Mouse (Mus musculus) heart, adult 11 months (tissue): Measurements from ENCODE around the gene Sun1.

Experiments
- DNase-seq: peaks from one replicate; pipeline ENCODE4 v3.0.0; 2022

The Sun1 gene

DNA sequence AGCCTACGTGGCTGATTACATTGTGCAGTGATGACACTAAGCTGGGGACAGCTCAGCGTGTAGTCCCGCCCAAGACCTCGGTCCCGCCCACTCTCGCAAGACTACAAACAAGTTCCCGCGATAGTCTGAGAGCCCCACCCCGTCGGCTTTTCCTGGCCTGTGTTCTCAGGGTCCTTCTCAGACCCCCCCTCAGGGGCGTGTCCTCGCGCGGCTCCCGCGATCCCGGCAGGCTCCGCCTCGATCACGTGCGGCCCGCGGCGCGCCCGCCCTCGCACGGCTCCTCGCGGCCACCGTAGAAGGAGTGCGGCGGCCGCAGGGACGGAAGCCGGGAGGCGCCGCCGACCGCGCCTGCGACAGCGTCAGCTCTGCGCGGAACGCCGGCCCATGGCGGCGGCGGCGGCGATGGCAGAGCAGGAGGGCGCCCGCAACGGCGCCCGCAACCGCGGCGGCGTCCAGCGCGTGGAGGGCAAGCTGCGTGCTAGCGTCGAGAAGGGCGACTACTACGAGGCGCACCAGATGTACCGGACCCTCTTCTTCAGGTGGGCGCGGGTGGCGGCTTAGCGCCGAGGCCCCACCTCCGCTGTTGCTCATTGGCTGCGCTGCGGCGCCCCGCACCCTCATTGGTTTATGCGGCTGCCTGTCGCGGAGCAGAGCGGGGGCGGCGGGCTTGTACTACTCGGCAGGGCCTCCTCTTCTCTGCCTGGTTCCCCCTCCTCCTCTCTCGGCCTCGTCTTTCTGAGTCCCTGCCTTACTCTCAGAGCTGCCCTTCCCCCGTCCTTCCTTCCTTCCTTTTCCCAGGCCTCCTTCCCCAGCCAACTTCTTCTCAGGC lies 51.9 kb downstream of the Sun1 start, which contains the start of gene Get4:
Get4 (plus strand) TSS at position 244 of the 829 bp plus-strand sequence.
- DNase-seq = peak; percentile 100

DNA sequence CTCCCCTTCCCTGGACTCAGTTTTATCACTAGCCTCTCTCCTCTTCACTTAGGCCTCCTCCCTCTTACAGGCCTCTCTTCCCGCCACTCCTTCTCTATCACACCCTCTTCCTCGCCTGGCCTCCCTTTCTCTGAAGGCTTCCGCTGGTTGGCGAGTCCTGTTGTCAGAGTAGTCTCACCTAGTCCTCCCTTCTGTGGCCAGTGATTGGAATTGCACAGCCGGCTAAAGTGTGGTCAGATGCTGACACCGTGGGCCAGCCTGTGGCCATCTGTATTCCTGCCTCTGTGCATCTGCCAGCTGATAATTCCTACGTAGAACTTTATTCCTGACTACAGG lies 52.4 kb downstream of the Sun1 start:
- no peak for DNase-seq

DNA sequence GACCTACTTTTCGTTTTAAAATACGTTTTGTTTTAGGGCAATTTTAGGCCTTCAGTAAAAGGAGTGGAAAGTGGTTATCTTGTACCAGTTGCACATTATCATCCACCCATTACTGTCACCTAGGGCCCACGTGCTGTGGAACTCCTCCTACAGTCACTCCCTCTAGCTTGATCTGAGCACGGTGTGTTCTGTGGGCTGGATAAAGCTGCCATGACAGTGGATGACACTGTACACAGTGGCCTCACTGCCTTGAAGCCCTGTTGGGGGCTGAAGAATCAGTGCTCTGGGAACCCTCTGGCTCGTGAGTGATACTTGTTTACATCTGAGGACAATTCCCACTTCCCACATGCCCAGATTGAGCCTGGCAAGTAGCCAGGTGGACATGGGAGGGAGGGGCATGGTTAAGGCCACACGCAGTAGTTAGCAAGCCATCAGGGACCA lies 52.9 kb downstream of the Sun1 start:
- DNase-seq = peak; percentile 95

DNA sequence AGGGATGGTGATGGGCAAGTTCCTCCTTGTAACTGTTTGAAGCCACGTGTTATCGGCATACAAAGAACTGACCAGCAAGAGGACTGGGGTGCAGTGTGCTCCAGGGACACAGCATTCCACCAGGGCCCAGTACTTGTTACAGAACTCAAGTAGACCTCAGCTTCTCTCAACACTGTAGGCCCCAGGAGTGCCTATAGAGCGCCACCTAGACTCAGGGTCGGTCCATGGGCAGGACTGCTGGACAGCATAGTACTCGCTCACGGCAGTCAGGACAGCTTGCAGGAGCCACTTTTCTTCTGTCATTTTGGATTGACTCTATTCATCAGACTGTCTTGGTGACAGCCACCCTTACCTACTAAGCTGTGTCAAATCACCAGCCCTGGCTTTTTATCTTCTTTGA lies 54.5 kb downstream of the Sun1 start:
- DNase-seq = no peak

DNA sequence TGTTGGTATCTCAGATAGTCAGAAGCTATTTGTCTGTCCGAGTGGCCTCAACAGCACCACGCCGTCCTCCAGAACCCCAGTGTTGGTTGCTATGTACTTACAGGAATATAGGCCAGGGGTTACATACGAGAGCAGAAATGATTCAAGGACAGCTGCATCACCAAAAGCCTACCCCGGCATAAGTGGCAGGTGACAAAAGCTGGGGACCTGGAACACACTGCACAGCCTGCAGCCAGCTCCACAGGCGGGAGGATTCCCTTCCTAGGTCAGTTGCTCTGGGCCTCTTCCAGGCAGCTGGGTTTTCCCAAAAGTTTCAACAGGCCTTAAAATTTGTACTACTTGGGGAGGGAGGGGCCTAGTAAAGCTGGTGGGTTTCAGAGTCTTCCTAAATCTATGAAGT lies 55.3 kb downstream of the Sun1 start:
- DNase-seq = peak; percentile 93

DNA sequence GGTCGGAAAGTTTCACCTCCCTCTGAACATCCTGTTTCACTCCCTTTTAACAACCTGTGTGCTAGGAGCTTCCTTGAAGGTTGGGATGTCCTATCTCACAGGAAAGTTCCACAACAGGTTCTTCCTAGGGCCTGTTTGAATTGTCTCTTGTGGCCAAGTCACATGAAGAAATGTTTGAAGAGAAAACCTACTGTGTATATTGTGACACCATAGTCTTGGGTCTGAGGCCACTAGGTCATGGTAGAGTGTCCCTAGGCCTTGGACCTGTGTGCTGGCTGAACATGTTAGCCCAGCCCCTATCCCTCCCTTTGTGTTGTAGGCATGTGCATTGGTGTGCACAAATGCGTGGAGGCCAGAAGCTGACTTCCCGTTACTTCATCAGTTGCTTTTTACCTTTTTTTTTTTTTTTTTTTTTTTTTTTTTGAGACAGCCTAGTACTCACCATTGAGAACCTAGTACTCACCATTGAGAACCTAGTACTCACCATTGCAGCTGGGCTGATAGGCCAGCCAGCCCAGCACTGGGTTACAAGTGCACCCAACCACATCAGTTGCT lies 55.9 kb downstream of the Sun1 start:
- no peak for DNase-seq

DNA sequence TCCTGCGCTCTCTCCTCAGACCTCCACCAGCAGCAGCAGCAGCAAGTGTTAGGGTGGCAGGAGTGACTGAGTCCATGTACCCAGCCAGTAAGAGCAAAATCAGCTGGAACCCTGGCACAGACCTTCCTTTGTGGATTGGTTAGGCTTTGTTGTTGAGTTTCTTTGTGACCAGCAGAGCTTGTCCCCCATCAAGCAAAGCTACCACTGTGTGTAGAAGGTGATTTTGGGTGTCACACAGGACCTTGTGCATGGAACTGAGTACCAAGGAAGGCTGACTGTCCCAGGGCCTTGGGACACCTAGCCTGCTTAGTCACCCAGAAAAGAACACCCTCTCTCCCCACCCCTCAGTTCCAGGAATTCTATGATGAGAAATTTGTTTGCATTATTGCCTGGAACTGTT lies 56.8 kb downstream of the Sun1 start:
- no peak for DNase-seq

DNA sequence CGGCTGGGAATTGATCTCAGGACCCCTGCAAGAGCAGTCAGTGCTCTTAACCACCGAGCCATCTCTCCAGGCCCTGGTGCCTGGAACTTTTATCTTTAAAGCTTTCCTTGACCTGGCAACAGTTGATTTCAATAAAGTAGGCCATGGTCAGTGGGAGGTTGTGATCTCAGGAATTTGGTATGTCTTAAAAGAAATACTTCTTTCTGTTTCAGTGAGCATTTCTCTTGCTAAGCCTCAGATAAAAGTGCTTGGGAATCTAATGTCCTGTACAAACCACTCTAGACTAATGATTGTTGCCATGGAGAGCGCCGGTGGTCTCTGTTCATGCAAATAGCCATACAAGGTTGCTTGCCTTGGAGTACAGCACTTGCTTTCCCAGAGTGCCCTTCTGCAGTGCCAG lies 57.4 kb downstream of the Sun1 start:
- DNase-seq = no peak

DNA sequence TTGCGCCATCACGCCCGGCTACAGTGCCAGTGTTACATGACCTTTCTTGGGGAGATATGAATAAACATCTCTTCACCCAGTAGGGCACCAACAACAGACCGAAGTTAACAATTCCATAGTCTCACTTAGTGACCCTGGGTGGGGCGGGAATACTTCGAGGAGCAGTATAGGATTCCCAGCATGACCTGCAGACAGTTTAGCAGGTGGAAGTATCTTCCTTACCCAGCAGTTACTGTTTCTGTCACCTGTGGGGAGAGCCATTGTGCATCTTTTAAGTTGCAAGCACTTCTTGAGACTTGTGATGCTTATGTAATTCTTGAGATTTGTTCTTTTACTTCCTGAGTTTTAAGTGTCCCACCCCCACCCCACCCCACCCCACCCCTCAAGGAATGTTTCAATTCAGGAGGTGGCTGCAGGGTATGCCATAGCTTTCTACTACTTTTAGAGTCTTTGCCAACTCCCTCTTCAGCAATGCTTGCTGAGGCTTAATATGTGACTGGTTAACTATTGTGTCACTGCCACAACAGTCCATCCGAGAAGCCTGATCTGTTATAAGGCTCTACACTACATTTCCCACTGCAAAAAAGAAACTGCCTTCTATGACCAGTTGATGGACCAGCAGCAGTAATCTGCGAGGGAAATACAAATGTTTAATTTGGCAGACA lies 58.1 kb downstream of the Sun1 start:
- DNase-seq = no peak

DNA sequence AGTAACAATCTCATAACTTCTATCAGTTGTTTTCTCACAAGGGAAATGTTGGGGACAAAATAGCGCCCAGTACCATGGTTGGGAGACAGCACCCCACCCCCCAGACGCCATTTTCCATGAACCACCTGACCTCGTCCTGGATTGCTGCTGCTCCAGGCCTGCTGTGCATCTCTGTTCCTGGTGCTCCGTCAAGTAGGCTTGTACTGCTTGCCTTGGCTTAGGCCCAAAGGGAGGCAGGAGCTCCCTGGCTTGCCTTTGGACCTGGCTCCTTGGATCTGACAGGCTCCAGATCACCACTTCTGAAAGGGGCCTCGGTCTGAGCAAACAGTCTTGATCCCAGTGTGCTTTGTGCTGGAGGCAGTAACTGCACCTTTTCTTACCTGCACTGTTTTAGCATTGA lies 59.4 kb downstream of the Sun1 start:
- DNase-seq = peak; percentile 93

DNA sequence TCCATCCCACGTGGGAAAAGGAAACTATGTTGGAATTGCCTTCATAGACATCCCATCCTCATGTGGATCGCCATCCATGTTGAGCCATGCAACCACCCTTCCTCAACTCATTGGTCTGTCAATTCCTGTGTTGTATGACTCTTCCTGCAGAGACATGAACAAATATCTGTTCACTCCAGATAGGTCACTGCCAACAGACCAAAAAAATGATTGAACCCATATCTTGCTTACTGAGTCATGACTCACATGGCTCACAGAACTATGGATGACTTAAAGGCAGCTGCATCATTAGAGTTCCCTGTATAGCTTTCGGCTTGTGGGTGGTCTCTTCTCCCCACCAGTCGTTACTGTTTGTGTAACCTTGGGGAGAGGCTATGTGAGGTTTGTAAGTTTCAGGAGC lies 61.0 kb downstream of the Sun1 start:
- no peak for DNase-seq

DNA sequence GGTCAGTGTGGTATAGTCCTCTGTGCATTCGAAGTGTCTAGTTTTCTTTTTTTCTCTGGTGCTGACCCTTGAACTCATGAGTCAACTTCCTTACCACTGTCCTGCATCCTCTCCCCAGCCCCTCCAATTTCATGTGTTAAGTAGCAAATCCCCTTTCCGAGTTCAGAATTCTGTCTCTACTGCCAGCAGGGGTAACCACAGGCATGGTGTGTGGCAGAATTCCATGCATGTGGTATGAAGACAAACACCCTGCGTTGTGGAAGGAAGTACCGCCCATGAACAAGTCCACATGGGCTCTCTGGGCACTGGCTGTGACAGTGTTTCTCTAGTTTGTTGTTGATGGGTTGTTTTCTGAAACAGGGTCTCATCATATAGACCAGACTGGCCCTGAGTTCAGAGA lies 67.2 kb downstream of the Sun1 start:
- DNase-seq = no peak

DNA sequence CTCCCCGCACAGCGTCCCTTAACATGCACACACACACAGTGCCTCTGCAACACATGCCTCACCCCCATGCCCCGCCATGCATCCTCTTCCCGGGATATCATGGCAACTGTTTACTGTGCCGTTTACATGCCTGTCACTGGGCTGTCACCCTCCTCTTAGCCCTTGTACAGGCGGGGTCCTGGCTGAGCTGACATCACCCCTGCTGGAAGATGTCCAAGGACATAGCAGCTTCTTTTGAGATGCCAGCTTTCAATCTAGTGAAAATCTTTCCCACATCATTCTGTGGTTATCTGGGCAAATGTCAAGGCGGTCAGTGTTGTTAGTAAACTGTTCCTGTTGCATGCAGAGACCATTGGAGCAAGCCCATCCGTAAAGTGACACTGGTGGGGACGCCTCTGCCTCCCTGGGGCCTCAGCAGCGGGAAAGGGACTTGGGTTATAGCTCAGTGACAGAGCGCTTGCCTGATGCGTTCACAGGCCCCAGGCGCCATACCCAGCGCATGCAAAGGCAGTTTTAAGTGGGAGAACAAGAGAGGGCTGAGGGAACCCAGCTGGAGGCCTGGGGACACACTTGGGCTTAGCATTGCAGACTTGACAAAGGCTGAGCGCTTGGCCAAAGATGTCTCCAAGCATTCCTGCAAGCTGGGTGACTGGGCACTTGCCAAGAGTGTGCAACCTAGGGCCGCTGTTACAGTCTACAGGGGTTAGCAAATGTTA lies 70.5 kb downstream of the Sun1 start:
- DNase-seq = no peak

DNA sequence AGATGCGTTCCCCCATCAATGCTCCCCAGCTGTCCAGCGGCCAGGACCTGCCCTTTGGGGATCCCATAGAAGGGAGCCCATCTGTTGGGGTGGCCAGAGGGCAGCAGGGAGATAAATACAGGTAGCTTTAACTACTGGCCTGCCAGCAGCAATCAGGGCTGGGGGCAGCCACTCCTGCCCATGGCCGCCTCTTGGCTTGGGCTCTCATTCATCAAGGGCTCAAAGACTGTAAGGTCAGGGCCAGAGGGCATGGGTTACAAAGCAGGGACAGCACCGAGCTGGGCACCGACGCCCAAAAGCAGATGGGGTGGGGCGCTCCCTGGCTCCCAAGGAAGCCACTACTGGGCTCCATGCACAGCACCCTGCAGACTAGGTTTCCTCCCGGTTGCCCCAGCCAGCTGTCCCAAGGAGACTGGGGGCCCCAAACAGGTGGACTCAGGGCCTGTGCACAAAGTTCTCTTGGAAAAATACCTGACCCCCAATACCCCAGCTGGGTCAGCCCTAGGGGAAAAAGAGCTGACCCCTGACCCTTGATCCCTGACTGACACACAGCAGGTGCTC lies 71.6 kb downstream of the Sun1 start:
- DNase-seq = no peak

DNA sequence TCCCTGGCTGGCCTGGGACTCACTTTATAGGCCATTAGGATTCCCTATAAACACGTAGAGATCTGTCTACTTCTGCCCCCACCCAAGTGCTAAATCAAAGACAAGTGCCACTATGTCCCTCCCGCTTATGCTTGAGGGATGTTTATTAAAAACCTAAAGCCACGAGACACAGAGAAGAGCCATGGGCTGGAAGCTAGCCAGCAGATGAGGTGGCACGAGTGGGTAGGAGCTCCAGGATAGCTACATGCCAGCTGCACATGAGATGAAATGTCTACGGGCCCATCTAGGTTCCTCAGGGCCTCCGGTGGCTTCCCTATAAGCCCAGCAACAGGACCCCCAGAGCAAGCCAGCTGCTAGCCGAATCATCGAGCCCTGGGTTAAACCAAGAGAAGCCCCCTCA lies 76.8 kb downstream of the Sun1 start:
- no peak for DNase-seq

DNA sequence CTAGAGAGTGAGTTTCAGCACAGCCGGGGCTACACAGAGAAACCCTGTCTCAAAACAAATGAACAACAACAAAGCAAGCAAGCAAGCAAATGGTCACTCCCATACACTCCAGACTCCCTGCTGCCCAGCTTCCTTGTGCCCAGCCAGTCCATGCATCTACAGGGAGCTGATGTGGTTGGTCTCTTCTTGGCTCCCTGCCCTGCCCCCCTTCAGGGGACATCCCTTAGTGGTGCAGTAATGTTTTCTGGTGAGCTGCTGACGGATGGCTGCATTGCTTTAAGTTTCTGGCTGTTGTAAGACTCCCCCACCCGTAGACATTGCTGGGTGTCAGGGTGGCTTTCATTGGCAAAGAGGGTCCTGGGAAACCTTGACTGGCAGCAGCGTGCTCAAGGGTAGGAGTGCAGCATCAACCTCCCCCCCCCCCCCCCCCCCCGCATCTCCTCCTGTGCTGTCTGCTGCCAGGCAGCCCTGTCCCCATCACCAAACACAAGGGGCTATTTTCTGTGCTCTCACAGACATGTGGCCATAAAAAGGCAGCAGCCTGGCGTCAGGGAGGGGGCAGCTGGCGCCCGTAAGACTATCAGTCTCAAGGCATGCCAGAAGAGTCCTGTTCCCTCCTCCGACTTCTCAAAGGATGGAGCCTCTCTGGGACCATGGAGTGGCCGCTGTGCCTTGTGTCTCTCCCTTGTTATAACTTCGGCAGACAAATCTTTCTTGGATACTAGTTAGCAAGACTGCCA lies 81.1 kb downstream of the Sun1 start:
- no peak for DNase-seq

DNA sequence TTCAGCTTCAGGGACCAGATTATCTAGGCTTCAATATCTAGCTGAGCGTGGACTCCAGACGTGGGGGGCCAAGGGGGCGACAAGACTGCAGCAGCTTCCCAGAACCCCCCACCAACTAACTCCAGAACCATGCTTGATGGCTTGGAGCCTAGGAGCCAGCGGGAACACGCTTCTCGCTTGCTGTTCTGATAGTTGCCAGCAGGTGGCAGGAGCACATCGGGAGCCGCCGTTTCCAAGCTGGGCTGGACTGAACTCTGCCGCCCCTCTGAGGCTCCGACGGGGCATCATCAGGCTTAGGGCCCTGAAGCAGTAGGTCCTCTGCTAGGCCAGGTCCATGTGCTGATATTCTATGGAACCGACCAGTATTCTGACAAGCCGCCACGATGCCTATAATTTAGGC lies 81.8 kb downstream of the Sun1 start:
- peak; percentile 96 for DNase-seq

DNA sequence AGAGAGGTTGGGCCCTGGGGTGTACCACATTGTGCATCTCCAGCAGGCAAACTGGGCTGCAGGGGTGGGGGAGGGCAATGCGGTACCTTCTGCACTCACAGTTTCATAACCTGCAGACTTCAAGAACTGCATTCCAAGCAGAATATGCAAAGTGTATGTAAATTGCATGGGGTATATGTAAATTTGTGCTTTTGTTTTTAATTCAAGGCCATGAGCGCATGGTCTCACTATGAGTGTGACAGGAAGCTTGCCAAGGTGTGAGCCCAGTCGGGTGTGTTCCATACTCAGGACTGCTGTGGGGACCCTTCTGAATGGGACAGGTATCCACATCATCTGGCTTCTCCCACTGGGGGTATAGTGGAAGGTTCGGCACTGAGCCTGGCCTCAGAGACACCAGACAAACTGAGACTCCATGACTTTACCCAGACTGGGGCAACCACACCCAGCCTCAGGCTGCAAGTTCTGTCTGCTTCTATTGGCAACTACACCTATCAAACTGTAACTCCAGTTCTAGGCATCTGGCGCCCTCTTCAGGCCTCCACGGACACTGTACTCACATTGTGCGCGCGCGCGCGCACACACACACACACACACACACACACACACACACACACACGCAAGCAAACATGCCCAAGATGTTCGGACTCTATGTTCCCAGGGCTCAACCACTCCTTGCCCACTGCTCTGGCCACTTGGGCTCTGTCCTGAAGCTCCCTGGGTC lies 83.2 kb downstream of the Sun1 start:
- no peak for DNase-seq

DNA sequence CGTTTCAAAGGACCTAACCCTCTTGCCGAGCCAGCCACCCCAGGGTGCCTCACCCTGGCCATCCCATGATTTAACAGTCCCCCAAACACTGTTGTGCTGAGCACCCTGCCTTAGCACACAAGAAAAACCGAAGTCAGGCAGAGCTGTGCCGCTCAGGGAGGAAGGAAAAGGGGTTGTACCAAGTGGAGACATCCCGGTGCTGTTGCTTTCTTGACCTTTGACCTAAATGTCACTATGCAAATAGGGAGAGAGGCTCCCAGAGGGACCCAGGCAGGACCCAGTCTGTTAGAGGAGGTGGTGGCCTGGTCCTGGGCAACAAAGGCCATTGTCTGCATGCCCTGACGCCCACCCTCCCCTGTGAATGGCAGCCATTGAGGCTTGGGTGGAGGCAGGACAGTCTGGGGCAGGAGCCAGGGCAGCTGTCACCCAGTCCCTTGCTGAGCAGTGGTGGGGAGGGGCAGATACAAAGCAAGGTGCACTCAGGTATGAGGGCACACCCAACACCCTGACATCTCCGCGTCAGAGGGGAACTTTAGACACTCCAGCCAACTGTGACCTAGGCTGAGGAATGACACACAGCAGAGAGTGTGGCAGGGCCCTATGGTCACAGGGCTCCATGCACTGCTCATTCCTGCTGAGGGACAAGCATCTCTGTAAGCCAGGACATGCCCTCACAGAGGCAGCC lies 85.1 kb downstream of the Sun1 start:
- DNase-seq = no peak

DNA sequence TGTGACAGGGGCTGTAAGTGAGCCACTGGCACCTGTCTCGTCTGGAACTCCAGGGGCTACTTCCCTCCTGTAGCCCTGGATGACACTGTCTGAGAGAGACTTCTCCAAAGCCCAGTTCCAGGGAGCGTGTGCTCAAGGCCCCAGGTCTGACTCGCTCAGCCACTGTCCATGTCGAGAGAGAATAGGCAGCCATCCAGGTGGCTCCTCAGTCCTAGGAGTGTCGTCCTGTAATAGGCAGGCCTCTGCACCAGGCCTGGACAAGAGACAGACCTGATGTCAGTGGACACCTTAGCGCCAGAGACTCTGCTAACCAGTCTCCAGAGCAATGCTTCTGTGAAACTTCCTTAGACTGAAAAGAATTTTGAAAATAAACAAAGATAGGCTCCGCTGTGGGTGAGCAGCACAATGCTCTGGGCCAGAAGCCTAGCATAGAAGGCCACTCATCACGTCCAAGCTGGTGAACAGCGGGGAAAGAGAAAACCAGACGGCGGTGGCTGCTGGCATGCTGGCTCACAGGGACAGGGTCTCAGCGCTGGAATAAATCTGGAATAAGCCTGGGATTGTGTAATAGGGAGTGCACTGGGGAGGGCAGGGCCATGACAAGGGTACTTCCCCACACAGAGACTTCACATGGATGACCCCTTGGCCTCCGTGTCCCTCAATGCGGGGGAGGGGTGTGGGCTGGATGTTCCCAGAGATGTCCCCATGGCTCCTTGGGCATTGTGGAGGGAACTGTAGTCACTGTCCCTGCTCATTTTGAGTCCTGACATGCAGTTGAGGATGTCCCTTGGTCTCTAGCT lies 85.9 kb downstream of the Sun1 start:
- peak; percentile 91 for DNase-seq
